Mouse (Mus musculus): ENCODE measurements at regions not wholly inside any gene's neighbourhood (a gene's known extent, or its start where the extent isn't known, plus 50 kb on each side); places are given as distances from the start of the nearest gene placed in this dataset.
"Not testable (repeated sequence)": the region's sequence is repeated elsewhere in the genome, so short reads cannot be mapped to it uniquely, and the experiment has no call there.

GRCm38 (mm10) chr16:84627052-84627451, 108.5 kb downstream of the Mrpl39 start:
- DNase-seq (ENCODE audit: low read depth): no peak

- no peak for DNase-seq (ENCODE audit: low read depth)
Measured at GRCm38 (mm10) chr16:84629868-84630267, 105.7 kb downstream of the Mrpl39 start.

GRCm38 (mm10) chr16:84644446-84644845, 91.1 kb downstream of the Mrpl39 start:
- DNase-seq (ENCODE audit: low read depth): not testable (repeated sequence)

GRCm38 (mm10) chr16:84646172-84646684, 89.3 kb downstream of the Mrpl39 start:
- no peak for DNase-seq (ENCODE audit: low read depth)

- no peak for DNase-seq (ENCODE audit: low read depth)
Measured at GRCm38 (mm10) chr16:84650646-84651045, 84.9 kb downstream of the Mrpl39 start.

GRCm38 (mm10) chr16:84653873-84654272, 81.7 kb downstream of the Mrpl39 start:
- DNase-seq (ENCODE audit: low read depth): no peak

GRCm38 (mm10) chr16:84661879-84662278, 73.7 kb downstream of the Mrpl39 start:
- DNase-seq (ENCODE audit: low read depth): no peak

DNA sequence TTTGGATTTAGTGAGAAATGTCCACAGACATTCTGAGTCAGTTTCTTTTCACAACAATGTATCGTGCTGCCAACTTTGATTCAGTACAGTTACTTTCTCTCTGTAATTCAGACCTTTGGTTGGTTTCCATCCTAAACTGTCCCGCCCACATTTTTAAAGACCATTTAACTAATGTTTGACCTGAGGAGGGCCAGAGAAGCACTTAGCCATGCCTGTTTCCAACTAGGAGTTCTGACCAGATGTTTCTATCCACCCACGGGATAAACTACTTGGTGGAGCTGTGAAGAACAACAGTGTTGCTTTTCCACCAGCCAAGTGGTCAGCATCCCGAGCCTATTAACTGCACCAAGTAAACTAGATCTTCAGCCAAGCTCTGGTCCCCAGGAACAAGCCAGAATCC, 72.0 kb downstream of the Mrpl39 start:
- no peak for DNase-seq (ENCODE audit: low read depth)

Data from c-Kit-positive CD71-negative TER-119-negative erythroid progenitor cells, embryonic 14.5 days (primary cell).